Mouse (Mus musculus): ENCODE results near the gene V1ra8. TPM values are rescaled to one million over a fixed set of nuclear protein-coding genes. Genes with fewer than 3 reads are reported as not detected.
"Not testable (repeated sequence)": the region's sequence is repeated elsewhere in the genome, so short reads cannot be mapped to it uniquely, and the experiment has no call there.

V1ra8 gene
- not detected for total RNA-seq (2021)
- long read RNA-seq, experiment 1, result 0 reads
- long read RNA-seq, experiment 2, result 0 reads

DNA sequence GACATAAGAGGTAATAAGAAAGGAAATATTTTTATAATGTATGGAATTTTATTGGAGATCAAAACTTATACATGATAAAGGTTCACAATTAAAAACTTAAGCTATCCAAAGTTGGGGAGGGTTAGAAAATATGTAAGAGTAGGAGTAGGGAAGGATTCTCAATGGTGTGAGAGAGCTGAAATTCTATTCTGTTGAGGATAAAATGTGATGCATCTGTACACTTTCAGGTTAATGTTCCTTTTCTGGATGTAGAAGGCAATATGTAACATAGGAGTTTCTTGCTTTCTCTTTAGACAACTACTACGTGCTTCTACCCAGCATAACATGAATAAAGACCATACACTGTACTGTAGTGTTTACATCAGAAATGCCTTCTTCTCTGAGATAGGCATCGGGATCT is at the start of gene V1ra8:
V1ra8 (plus strand) TSS at position 301 of the 400 bp plus-strand sequence.
- DNase-seq (ENCODE audit: low spot score in 2 of 2); H3K4me3 ChIP-seq; H3K27ac ChIP-seq: not testable (repeated sequence)

GRCm38 (mm10) chr6:90160139-90160538 is 42.5 kb upstream of the V1ra8 start:
- TF ChIP-seq CTCF (conservative IDR thresholded peaks at IDR 0.05), result no peak
- H3K27ac ChIP-seq, result no peak overlapping the region
- no peak for DNase-seq (ENCODE audit: low spot score in 2 of 2)
- H3K4me3 ChIP-seq, result no peak overlapping the region

GRCm38 (mm10) chr6:90174508-90174907 is 28.1 kb upstream of the V1ra8 start, which contains the start of gene Vmn1r52:
TSS of gene Vmn1r52 (plus strand) at chr6:90174808.
- Histone ChIP-seq H3K27ac (no peak within 1 kb of the TSS), H3K4me3 (no peak within 1 kb of the TSS)
- DNase-seq (ENCODE audit: low spot score in 2 of 2), result no peak
- no peak for TF ChIP-seq CTCF (conservative IDR thresholded peaks at IDR 0.05)

DNA sequence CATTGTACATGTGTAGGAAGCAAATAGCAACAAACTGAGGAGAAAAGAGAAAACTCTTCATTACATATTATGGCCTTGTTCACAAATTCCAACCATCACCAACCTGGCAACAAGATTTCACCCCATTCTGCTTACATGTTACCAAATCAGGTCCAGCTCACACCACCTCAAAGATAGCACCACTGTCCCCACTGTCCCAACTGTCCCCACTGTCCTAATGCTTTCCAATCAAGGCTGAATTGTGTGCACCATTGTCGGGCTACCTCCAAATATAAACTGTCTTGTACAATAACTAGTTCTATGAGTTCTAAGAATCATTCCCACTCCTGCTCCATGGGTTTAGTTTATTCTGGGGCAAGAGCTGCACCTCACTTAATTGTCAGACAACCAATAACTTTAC is 21.7 kb downstream of the V1ra8 start, which contains the start of gene Vmn1r53:
Vmn1r53 (minus strand) TSS at position 101 of the 400 bp plus-strand sequence.
- Histone ChIP-seq H3K4me3 (no peak within 1 kb of the TSS), H3K27ac (no peak within 1 kb of the TSS)
- no peak for TF ChIP-seq CTCF (conservative IDR thresholded peaks at IDR 0.05)
- DNase-seq (ENCODE audit: low spot score in 2 of 2), result no peak

DNA sequence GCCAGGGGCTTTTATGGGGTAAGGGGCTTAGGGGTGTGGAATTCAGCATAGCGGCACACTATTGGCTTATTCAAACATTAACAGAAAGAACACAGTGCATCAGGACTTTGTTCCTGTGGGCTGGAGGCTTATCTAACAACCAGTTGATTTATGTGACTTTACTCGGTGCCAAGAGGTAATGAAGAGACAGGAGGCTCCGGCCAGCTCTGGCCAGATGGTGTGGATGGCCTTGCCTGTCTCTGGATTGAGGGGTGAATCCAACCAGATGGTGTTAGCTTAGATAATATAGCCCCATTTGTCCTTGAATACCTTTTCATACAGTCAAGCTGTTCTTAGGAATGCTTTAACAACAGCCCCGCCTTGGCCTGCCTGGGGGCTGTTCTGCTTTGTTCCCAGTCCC is 29.5 kb downstream of the V1ra8 start:
- not testable (repeated sequence) for H3K27ac ChIP-seq; H3K4me3 ChIP-seq; DNase-seq (ENCODE audit: low spot score in 2 of 2)

DNA sequence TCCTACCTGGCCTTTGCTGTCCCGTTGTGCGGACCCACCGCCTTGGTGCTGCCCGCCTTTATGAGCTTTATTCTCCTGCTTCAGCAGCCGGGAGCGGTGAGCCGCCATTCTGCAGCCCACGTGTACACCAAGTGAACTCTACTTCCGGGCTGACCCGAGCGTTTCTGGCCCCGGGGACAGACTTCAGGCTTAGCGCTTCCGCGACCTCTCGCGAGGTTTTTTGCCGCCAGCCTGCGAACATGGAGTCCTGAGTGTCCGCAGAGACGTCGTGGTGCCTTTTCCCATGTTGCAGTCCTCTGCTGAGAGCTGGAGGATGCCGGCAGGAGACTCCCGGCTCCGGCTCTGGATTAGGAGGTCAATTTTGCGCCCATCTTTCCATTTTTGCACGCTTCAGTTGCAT is 30.1 kb downstream of the V1ra8 start:
- H3K27ac ChIP-seq, result no peak overlapping the region
- no peak for TF ChIP-seq CTCF (conservative IDR thresholded peaks at IDR 0.05)
- DNase-seq (ENCODE audit: low spot score in 2 of 2), result no peak
- H3K4me3 ChIP-seq, result no peak overlapping the region

DNA sequence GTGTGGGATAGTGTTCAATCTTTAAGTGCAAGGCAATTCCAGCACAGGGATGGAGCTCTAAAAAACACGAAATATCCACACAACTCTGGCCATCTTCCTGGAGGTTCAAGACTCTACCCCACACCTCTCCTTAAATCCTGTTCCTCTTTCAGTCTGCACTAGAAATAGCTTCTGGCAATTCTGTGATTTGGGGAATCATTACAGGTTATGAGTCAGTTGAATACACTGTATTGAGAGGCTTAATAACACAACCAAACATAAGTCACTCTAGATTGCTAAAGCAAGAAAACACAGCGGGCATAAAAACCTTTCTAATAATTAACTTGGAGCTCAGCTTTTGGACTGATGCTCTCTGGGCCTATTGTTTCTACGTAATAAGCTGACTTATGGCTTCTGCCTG is 41.4 kb downstream of the V1ra8 start:
- H3K27ac ChIP-seq, result no peak overlapping the region
- H3K4me3 ChIP-seq, result no peak overlapping the region
- DNase-seq (ENCODE audit: low spot score in 2 of 2), result no peak
- TF ChIP-seq CTCF (conservative IDR thresholded peaks at IDR 0.05), result no peak

DNA sequence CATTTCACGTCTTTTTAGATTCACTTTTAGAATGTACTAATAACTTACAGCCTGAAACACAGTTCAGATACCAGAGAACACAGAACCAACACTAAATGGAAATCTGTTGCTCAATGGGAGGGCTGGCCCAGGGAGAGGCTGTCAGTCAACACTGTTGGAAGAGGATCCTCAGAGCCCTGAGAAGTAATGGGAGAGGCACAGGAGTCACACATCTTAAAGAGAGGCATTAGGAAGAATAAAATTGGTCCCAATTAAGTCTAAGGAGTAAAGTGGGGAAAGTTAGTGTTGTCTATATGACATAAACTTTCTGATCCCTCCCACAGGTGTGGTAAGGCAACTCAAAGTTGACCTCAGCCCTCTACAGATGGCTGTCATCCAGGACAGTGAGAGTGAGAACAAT is 43.4 kb downstream of the V1ra8 start, which contains the start of gene Vmn1r54:
Vmn1r54 (plus strand) TSS at position 301 of the 400 bp plus-strand sequence.
- H3K27ac ChIP-seq, result no peak within 1 kb of the TSS
- TF ChIP-seq CTCF (conservative IDR thresholded peaks at IDR 0.05), result no peak
- no peak within 1 kb of the TSS for H3K4me3 ChIP-seq
- DNase-seq (ENCODE audit: low spot score in 2 of 2), result no peak

Other genes with a start within 250 kb of the V1ra8 start
- gene Vmn1r46, start 233.5 kb upstream of the V1ra8 start, total RNA-seq (2021), result not detected
- gene Vmn1r47, start 186.6 kb upstream of the V1ra8 start, total RNA-seq (2021), result not detected
- gene Vmn1r48, start 166.0 kb upstream of the V1ra8 start, total RNA-seq (2021), result not detected
- gene Vmn1r49, start 124.3 kb upstream of the V1ra8 start, total RNA-seq (2021), result not detected
- gene Vmn1r50, start 101.4 kb upstream of the V1ra8 start, total RNA-seq (2021), result not detected
- gene Vmn1r51, start 80.2 kb upstream of the V1ra8 start, total RNA-seq (2021), result not detected
- gene Vmn1r52, start 28.0 kb upstream of the V1ra8 start, total RNA-seq (2021), result not detected
- gene Vmn1r53, start 21.6 kb downstream of the V1ra8 start, total RNA-seq (2021), result not detected
- gene Vmn1r54, start 43.5 kb downstream of the V1ra8 start, total RNA-seq (2021), result not detected
- not detected for gene BC048671, start 98.4 kb downstream of the V1ra8 start, total RNA-seq (2021)
- gene Chst13, start 122.4 kb downstream of the V1ra8 start, total RNA-seq (2021), result not detected
- not detected for gene Uroc1, start 130.5 kb downstream of the V1ra8 start, total RNA-seq (2021)
- gene Zxdc, start 166.7 kb downstream of the V1ra8 start, total RNA-seq (2021), result 10 to 100 TPM; 29.5 to 29.9 TPM
- gene Cfap100, start 226.0 kb downstream of the V1ra8 start, total RNA-seq (2021), result 10 to 100 TPM; 16.3 to 18.7 TPM

Data from layer of hippocampus, adult 2 months (tissue).